Mouse (Mus musculus) lung, postnatal 0 days (tissue): ENCODE measurements at regions not wholly inside any gene's neighbourhood (a gene's known extent, or its start where the extent isn't known, plus 50 kb on each side); places are given as distances from the start of the nearest gene placed in this dataset.

Experiments used
- ATAC-seq: fragments of 200-750 bp; cut with Nextera tagmentation; 2 replicates; pipeline ENCODE4 v1.8.0; 2017; ENCODE audit warnings: moderate library complexity
- DNase-seq: peaks from one replicate; pipeline ENCODE4 v3.0.0-alpha.2; 2016; ENCODE audit warnings: low spot score
- H3K27ac ChIP-seq: fragments of 300-500 bp; sonication (generic); 2 replicates; pipeline ENCODE4 v1.5.1; 2014; ENCODE audit warnings: antibody characterized with exemption, mild to moderate bottlenecking, low read length, mixed read lengths
- H3K27me3 ChIP-seq: fragments of 300-500 bp; sonication (generic); replicated peaks from 2 replicates; pipeline ENCODE4 v1.6.1; 2014; ENCODE audit warnings: low read length, mixed read lengths; ENCODE audit not compliant: insufficient read depth
- H3K36me3 ChIP-seq: fragments of 300-500 bp; sonication (generic); 2 replicates; pipeline ENCODE4 v1.6.1; 2014; ENCODE audit warnings: low read length, mixed read lengths; ENCODE audit not compliant: insufficient read depth
- H3K4me1 ChIP-seq: fragments of 300-500 bp; sonication (generic); 2 replicates; pipeline ENCODE4 v1.6.1; 2014; ENCODE audit warnings: antibody characterized with exemption, low read depth, low read length, mixed read lengths; ENCODE audit not compliant: insufficient read depth
- H3K4me2 ChIP-seq: fragments of 300-500 bp; sonication (generic); replicated peaks from 2 replicates; pipeline ENCODE4 v1.6.1; 2014; ENCODE audit warnings: low read depth, mild to moderate bottlenecking, low read length, moderate library complexity, mixed read lengths
- H3K4me3 ChIP-seq: fragments of 300-500 bp; sonication (generic); 2 replicates; pipeline ENCODE4 v1.5.1; 2014; ENCODE audit warnings: low read depth, low read length
- H3K9ac ChIP-seq: fragments of 300-500 bp; sonication (generic); replicated peaks from 2 replicates; pipeline ENCODE4 v1.6.1; 2014; ENCODE audit warnings: low read depth, mild to moderate bottlenecking
- H3K9me3 ChIP-seq: fragments of 300-500 bp; sonication (generic); 2 replicates; pipeline ENCODE4 v1.6.1; 2016; ENCODE audit warnings: low read length, mixed read lengths
- CTCF ChIP-seq: IDR thresholded peaks from 2 replicates; pipeline ENCODE4 v1.5.1; 2016; ENCODE audit warnings: antibody characterized with exemption, mild to moderate bottlenecking
- EP300 ChIP-seq: IDR thresholded peaks from 2 replicates; pipeline ENCODE4 v1.6.1; 2016; ENCODE audit warnings: antibody characterized with exemption, mild to moderate bottlenecking, control low read depth
- WGBS: fragments of 180-500 bp; shearing (Covaris S2); extraction: QIAGEN DNeasy Blood & Tissue Kit; methylation state at CpG from one replicate; pipeline ENCODE4 v1.1.7; 2014; 5-methylcytosine and 5-hydroxymethylcytosine counted together

DNA sequence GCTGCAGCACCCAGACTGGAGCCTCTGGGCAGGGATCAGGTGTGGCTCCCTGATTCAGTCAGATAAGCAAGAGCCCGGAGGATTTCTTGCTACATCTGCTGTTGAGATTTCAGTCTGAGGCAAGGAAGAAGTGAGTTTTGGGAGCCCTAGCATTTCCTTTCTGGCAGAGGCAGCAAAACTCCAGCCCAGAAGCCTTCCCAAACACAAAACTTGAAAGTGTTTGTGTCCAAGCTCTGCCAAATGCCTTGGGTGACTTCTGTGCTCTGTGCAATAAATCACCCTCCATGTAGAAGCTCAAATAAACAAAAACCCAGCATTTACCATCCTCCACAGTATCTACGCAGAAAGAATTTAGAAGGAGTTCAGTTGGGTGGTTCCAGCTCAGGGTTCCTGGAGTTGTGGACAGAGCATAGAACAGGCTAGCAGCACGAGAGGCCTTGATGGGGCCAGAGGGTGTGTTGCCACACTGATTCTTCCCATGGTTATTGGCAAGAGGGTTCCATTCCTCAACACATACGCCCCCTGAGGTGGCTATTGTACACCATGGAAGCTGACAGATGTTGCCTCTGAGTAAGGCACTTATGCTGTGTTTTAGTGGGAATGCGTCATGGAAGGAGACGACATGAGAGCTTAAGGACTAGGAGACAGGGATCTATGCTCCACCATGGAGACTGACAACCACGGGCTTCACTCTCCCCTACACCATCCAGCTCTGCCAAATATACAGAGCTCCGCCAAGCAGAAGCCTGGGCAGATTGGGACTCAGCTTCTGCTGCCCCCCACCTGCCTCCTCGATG lies 125.1 kb downstream of the Tmem17 start:
- H3K9me3 ChIP-seq: no peaks in the 10 kb centered on the region
- DNase-seq: peak; percentile 90
- H3K36me3 ChIP-seq: no peaks in the 10 kb centered on the region
- 48% methylated on average over 9 of the region's 9 CpGs for WGBS
- ATAC-seq: peak; percentile 83
- H3K4me1 ChIP-seq: peaks cover 16% of the 10 kb centered on the region; the same call in 1 of the 2 replicates
- no peak overlapping the region for H3K4me3 ChIP-seq
- peak; percentile 30; the same call in 1 of the 2 replicates for TF ChIP-seq CTCF
- TF ChIP-seq EP300: peak; percentile 73; the same call in 1 of the 2 replicates
- H3K27ac ChIP-seq: peak overlapping the region; percentile 77
- no peak overlapping the region for H3K4me2 ChIP-seq
- no peak overlapping the region for H3K9ac ChIP-seq
- H3K27me3 ChIP-seq: no peaks in the 10 kb centered on the region

DNA sequence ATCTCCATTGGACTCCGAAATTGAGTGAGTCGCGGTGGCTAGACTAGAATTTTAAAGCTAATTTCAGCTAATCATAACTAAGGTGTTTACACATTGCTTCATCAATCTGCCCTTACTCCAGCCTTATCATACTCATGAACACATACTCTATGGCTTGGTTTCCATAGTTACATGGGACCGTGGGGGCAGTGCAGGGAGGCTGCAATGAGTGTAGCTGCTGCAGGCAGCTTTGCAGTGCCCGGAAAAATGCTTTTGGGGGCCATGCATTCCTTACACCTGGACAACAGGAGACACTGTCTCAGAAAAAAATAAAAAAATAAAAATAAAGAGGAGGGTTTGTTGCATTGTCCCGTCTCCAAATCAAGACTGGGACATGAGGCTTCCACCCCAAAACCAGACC lies 126.3 kb downstream of the Tmem17 start:
- DNase-seq: no peak
- H3K9me3 ChIP-seq: no peaks in the 10 kb centered on the region
- H3K9ac ChIP-seq: no peak overlapping the region
- TF ChIP-seq CTCF (no peak), EP300 (no peak)
- H3K27me3 ChIP-seq: no peaks in the 10 kb centered on the region
- H3K36me3 ChIP-seq: no peaks in the 10 kb centered on the region
- H3K4me1 ChIP-seq: peaks cover 14% of the 10 kb centered on the region; the same call in 1 of the 2 replicates
- H3K4me3 ChIP-seq: no peak overlapping the region
- no peak overlapping the region for H3K4me2 ChIP-seq
- no peak overlapping the region for H3K27ac ChIP-seq
- 51% methylated on average over 6 of the region's 6 CpGs for WGBS
- no peak for ATAC-seq

DNA sequence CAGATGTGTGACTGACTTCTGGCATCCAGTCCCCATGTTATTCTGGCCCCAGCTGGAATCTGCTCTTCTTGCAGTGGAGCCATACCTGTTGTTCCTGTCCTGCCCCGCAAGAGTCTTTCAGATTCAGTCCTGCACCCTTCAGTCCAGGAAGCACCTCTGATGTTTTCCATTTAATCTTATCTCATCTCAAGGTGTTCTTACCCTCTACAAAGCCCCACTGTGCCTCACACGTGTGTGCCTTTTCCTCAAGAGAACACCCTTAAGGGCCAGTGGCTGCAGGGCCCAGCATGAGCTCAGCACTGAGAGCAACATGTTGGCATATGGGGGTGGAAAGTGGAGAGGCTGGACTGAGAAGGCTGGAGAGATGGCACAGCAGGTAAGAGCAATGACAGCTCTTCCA lies 126.8 kb downstream of the Tmem17 start:
- no peaks in the 10 kb centered on the region for H3K27me3 ChIP-seq
- DNase-seq: no peak
- no peak overlapping the region for H3K9ac ChIP-seq
- H3K36me3 ChIP-seq: no peaks in the 10 kb centered on the region
- H3K27ac ChIP-seq: no peak overlapping the region
- H3K4me1 ChIP-seq: peaks cover 14% of the 10 kb centered on the region; the same call in 1 of the 2 replicates
- no peaks in the 10 kb centered on the region for H3K9me3 ChIP-seq
- no peak overlapping the region for H3K4me2 ChIP-seq
- no peak overlapping the region for H3K4me3 ChIP-seq
- ATAC-seq: no peak
- no peak for TF ChIP-seq EP300
- no peak for TF ChIP-seq CTCF
- WGBS: 51% methylated on average over 2 of the region's 2 CpGs

DNA sequence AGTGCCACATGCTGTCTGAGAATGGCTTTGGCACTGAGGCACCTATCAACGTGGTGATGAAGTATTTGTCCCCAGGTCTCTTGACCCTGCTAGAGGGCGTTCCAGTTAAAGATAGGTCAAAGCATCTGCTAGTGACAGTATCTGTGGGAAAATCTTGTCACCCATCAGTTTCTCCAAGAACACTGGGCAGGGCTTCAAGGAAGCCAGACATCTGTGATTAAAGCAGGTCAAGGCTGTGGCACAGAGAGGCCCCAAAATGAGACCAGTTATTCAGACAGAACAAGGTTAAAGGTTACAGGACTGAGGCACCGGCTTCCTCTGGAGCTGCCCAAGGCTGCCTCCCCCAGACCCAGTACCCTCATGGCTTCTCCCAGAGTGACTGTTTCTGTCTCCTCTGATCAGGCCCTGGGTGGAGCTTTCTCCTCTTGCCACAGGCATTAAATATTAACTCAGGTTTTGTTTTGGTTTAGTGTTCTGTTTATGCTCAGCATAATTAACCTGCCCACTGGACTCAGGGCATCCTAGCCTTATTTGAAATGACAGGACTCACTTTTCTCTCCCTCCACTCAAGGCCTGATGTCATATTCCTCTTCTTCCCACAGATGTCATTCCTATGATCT lies 128.6 kb downstream of the Tmem17 start:
- Histone ChIP-seq H3K4me3 (no peak overlapping the region), H3K9ac (no peak overlapping the region), H3K4me1 (peaks cover 14% of the 10 kb centered on the region; the same call in 1 of the 2 replicates), H3K36me3 (no peaks in the 10 kb centered on the region), H3K27ac (no peak overlapping the region), H3K4me2 (no peak overlapping the region), H3K9me3 (no peaks in the 10 kb centered on the region), H3K27me3 (no peaks in the 10 kb centered on the region)
- no peak for DNase-seq
- 20% methylated on average over 3 of the region's 3 CpGs for WGBS
- no peak for ATAC-seq
- TF ChIP-seq EP300 (no peak), CTCF (no peak)

DNA sequence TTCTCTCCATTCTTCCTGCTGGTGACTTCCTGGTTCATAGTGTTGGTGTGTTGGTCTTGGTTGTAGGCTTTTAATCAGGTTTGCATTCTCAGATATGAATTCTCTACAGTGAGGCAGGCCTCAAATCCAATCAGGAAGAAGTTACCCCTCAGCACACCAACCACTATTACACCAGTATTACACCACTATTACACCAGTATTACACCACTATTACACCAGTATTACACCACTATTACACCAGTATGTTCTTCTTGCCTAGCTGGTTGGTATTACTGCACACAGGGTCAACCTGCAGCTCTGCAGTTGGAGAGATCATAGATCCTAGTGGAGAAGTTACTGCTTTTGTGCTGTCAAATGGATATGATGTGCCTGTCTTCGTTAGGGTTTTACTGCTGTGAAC lies 129.6 kb downstream of the Tmem17 start:
- TF ChIP-seq EP300: no peak
- no peak for TF ChIP-seq CTCF
- Histone ChIP-seq H3K36me3 (no peaks in the 10 kb centered on the region), H3K27ac (no peak overlapping the region), H3K4me3 (no peak overlapping the region), H3K9ac (no peak overlapping the region), H3K9me3 (no peaks in the 10 kb centered on the region), H3K4me2 (no peak overlapping the region), H3K4me1 (peaks cover 8% of the 10 kb centered on the region; the same call in 1 of the 2 replicates), H3K27me3 (no peaks in the 10 kb centered on the region)
- ATAC-seq (no peak), DNase-seq (no peak)
- 100% methylated on average over 1 of the region's 1 CpGs for WGBS

DNA sequence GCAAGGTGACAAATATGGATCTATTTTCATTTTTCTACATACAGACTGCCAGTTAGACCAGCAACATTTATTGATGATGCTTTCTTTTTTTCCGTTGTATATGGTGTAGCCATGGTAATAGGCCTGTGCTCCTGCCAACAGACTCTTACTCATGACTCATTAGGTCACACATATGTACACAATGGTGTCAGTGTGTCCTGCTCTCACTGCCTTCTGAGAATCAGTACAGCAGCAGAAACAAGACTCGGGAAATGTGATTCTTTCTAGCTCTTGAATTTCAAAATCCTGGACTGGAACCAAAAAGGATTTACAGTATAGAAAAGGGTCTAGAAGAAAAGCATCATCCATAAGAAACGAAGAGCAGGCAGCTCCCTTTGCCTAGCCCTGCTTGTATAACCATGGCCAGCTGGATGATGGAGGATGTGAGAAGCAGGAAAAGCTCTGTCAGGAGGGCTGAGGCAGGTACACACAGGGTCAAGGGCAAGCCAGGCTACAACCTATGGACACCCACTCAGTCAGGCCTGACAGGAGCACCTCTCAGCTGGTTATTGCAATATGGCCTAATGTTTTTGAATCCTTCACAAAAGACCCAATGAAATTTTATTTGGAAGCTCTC lies 132.2 kb downstream of the Tmem17 start:
- Histone ChIP-seq H3K4me2 (no peak overlapping the region), H3K27ac (peak overlapping the region; percentile 20; the same call in 1 of the 2 replicates), H3K9ac (no peak overlapping the region), H3K27me3 (no peaks in the 10 kb centered on the region), H3K4me1 (no peaks in the 10 kb centered on the region), H3K9me3 (no peaks in the 10 kb centered on the region), H3K4me3 (no peak overlapping the region), H3K36me3 (no peaks in the 10 kb centered on the region)
- 17% methylated on average over 3 of the region's 3 CpGs for WGBS
- peak; percentile 73 for DNase-seq
- TF ChIP-seq EP300: peak; percentile 37; the same call in 1 of the 2 replicates
- no peak for TF ChIP-seq CTCF
- ATAC-seq: peak; percentile 94
